Mouse (Mus musculus) testis, adult 2 months (tissue): Measurements from ENCODE around the gene Marf1. TPM values are rescaled to one million over a fixed set of nuclear protein-coding genes. Genes with fewer than 3 reads are reported as not detected.
A peak's percentile ranks its signal among the peaks of the same experiment; 100 is the strongest.

ENCODE experiments used
- H3K27ac ChIP-seq: fragments of 200-500 bp; 2 replicates; pipeline ENCODE4 v1.5.1; 2012; ENCODE audit warnings: low read depth, low read length; ENCODE audit not compliant: control insufficient read depth, insufficient read depth
- H3K27me3 ChIP-seq: fragments of 200-500 bp; 2 replicates; pipeline ENCODE4 v1.6.1; 2012; ENCODE audit warnings: mild to moderate bottlenecking, low read length, moderate library complexity; ENCODE audit not compliant: control insufficient read depth, insufficient read depth
- H3K36me3 ChIP-seq: fragments of 200-500 bp; 2 replicates; pipeline ENCODE4 v1.6.1; 2012; ENCODE audit warnings: mild to moderate bottlenecking, low read length; ENCODE audit not compliant: control insufficient read depth, insufficient read depth
- H3K4me1 ChIP-seq: fragments of 200-500 bp; 2 replicates; pipeline ENCODE4 v1.6.1; 2012; ENCODE audit warnings: low read length; ENCODE audit not compliant: control insufficient read depth, insufficient read depth
- H3K4me3 ChIP-seq: fragments of 200-500 bp; 2 replicates; pipeline ENCODE4 v1.5.1; 2012; ENCODE audit warnings: low read depth, mild to moderate bottlenecking, low read length, moderate library complexity, mixed read lengths; ENCODE audit not compliant: control insufficient read depth
- CTCF ChIP-seq: fragments of 200-500 bp; IDR thresholded peaks from 2 replicates; pipeline ENCODE4 v1.5.1; 2012; ENCODE audit warnings: low read depth, mild to moderate bottlenecking, inconsistent platforms, low read length, moderate library complexity; ENCODE audit not compliant: control insufficient read depth, insufficient read depth, insufficient replicate concordance
- POLR2A ChIP-seq: fragments of 200-500 bp; IDR thresholded peaks from 2 replicates; pipeline ENCODE4 v1.6.1; 2012; ENCODE audit warnings: low read depth, mild to moderate bottlenecking, inconsistent platforms, low read length, moderate library complexity; ENCODE audit not compliant: control insufficient read depth
- polyA plus RNA-seq: library from polyadenylated mRNA; depleted of rRNA; stranded (reverse); fragments of >200 nt; gene quantifications from 2 replicates; pipeline ENCODE4 v1.2.3, GENCODE M21; 2012

Marf1 gene
- polyA plus RNA-seq, 1 experiment, result 10.5 TPM

- Histone ChIP-seq H3K4me1 (no peaks in the 10 kb centered on the region), H3K36me3 (no peaks in the 10 kb centered on the region), H3K27me3 (no peaks in the 10 kb centered on the region), H3K27ac (no peak overlapping the region), H3K4me3 (no peak overlapping the region)
- TF ChIP-seq CTCF (no peak), POLR2A (no peak)
These were observed 17.1 kb upstream of the Marf1 start for GRCm38 (mm10) chr16:14180163-14180733.

- TF ChIP-seq CTCF (no peak), POLR2A (no peak)
- Histone ChIP-seq H3K36me3 (no peaks in the 10 kb centered on the region), H3K4me3 (no peak overlapping the region), H3K27ac (no peak overlapping the region; the same call in 1 of the 2 replicates), H3K4me1 (no peaks in the 10 kb centered on the region), H3K27me3 (no peaks in the 10 kb centered on the region)
These were observed 14.9 kb upstream of the Marf1 start for GRCm38 (mm10) chr16:14178041-14178440.

GRCm38 (mm10) chr16:14169706-14170105 is 6.6 kb upstream of the Marf1 start:
- H3K36me3 ChIP-seq, result no peaks in the 10 kb centered on the region
- no peak for TF ChIP-seq CTCF
- no peak for TF ChIP-seq POLR2A
- no peaks in the 10 kb centered on the region for H3K4me1 ChIP-seq
- no peak overlapping the region for H3K4me3 ChIP-seq
- no peaks in the 10 kb centered on the region for H3K27me3 ChIP-seq
- H3K27ac ChIP-seq, result no peak overlapping the region

GRCm38 (mm10) chr16:14166490-14166889 is 3.3 kb upstream of the Marf1 start:
- H3K27me3 ChIP-seq, result no peaks in the 10 kb centered on the region
- H3K4me1 ChIP-seq, result peaks cover 2% of the 10 kb centered on the region
- TF ChIP-seq CTCF (no peak), POLR2A (no peak)
- no peaks in the 10 kb centered on the region for H3K36me3 ChIP-seq
- H3K4me3 ChIP-seq, result no peak overlapping the region
- no peak overlapping the region for H3K27ac ChIP-seq

- Histone ChIP-seq H3K27me3 (no peaks in the 10 kb centered on the region), H3K4me3 (peak overlapping the region; percentile 88), H3K36me3 (no peaks in the 10 kb centered on the region), H3K27ac (peak overlapping the region; percentile 67), H3K4me1 (peaks cover 2% of the 10 kb centered on the region)
- no peak for TF ChIP-seq POLR2A
- no peak for TF ChIP-seq CTCF
These were observed 580 bp upstream of the Marf1 start for GRCm38 (mm10) chr16:14163731-14164130.

- no peak for TF ChIP-seq POLR2A
- TF ChIP-seq CTCF, result no peak
- no peaks in the 10 kb centered on the region for H3K27me3 ChIP-seq
- H3K4me3 ChIP-seq, result no peak overlapping the region
- H3K4me1 ChIP-seq, result peaks cover 2% of the 10 kb centered on the region
- H3K36me3 ChIP-seq, result no peaks in the 10 kb centered on the region
- H3K27ac ChIP-seq, result no peak overlapping the region
These were observed 2.2 kb downstream of the Marf1 start for GRCm38 (mm10) chr16:14160941-14161340.

- Histone ChIP-seq H3K4me1 (peaks cover 2% of the 10 kb centered on the region), H3K36me3 (no peaks in the 10 kb centered on the region), H3K4me3 (peak overlapping the region; percentile 99), H3K27me3 (no peaks in the 10 kb centered on the region), H3K27ac (peak overlapping the region; percentile 90)
- TF ChIP-seq POLR2A, result no peak
- no peak for TF ChIP-seq CTCF
These were observed 3.4 kb downstream of the Marf1 start for GRCm38 (mm10) chr16:14159746-14160131.
